Mouse (Mus musculus) intestine, embryonic 14.5 days (tissue): Measurements from ENCODE around the gene Espn. TPM values are rescaled to one million over a fixed set of nuclear protein-coding genes. Genes with fewer than 3 reads are reported as not detected.

Experiments used
- ATAC-seq: fragments of 200-750 bp; cut with Nextera tagmentation; replicated peaks from 2 replicates; pipeline ENCODE4 v1.8.0; 2017; ENCODE audit warnings: low read depth, moderate number of reproducible peaks, moderate TSS enrichment, moderate library complexity; ENCODE audit not compliant: low FRiP score, low TSS enrichment
- DNase-seq: peaks from one replicate; pipeline ENCODE4 v3.0.0-alpha.2; 2018; ENCODE audit warnings: low spot score
- H3K27ac ChIP-seq: fragments of 300-500 bp; sonication (generic); 2 replicates; pipeline ENCODE4 v1.5.1; 2014; ENCODE audit warnings: low read depth, mild to moderate bottlenecking, control low read depth
- H3K27me3 ChIP-seq: fragments of 300-500 bp; sonication (generic); replicated peaks from 2 replicates; pipeline ENCODE4 v1.6.1; 2014; ENCODE audit warnings: low read length, control low read depth; ENCODE audit not compliant: control insufficient read depth, insufficient read depth
- H3K36me3 ChIP-seq: fragments of 300-500 bp; sonication (generic); 2 replicates; pipeline ENCODE4 v1.6.1; 2014; ENCODE audit warnings: low read length, control low read depth; ENCODE audit not compliant: control insufficient read depth, insufficient read depth
- H3K4me1 ChIP-seq: fragments of 300-500 bp; sonication (generic); replicated peaks from 2 replicates; pipeline ENCODE4 v1.6.1; 2014; ENCODE audit warnings: low read length, control low read depth, mixed read lengths; ENCODE audit not compliant: control insufficient read depth, insufficient read depth
- H3K4me2 ChIP-seq: fragments of 300-500 bp; sonication (generic); 2 replicates; pipeline ENCODE4 v1.6.1; 2014; ENCODE audit warnings: low read length
- H3K4me3 ChIP-seq: fragments of 300-500 bp; sonication (generic); 2 replicates; pipeline ENCODE4 v1.5.1; 2014; ENCODE audit warnings: low read depth, low read length, control low read depth, mixed read lengths
- H3K9ac ChIP-seq: fragments of 300-500 bp; sonication (generic); 2 replicates; pipeline ENCODE4 v1.6.1; 2014; ENCODE audit warnings: mild to moderate bottlenecking, low read length
- H3K9me3 ChIP-seq: fragments of 300-500 bp; sonication (generic); 2 replicates; pipeline ENCODE4 v1.6.1; 2016; ENCODE audit warnings: low read length, control low read depth; ENCODE audit not compliant: control insufficient read depth
- WGBS: fragments of 180-500 bp; shearing (Covaris S2); extraction: QIAGEN DNeasy Blood & Tissue Kit; methylation state at CpG from one replicate; pipeline ENCODE4 v1.1.7; 2014; 5-methylcytosine and 5-hydroxymethylcytosine counted together
- polyA plus RNA-seq: library from polyadenylated mRNA; unstranded; fragments of >200 nt; fragmentation: Nextera tagmentation; extraction: Ambion mirVana; gene quantifications from 2 replicates; pipeline ENCODE4 v1.2.1, GENCODE M21; 2014

Espn gene
- polyA plus RNA-seq, 1 experiment from 2014 or later, result 24.2 TPM

DNA sequence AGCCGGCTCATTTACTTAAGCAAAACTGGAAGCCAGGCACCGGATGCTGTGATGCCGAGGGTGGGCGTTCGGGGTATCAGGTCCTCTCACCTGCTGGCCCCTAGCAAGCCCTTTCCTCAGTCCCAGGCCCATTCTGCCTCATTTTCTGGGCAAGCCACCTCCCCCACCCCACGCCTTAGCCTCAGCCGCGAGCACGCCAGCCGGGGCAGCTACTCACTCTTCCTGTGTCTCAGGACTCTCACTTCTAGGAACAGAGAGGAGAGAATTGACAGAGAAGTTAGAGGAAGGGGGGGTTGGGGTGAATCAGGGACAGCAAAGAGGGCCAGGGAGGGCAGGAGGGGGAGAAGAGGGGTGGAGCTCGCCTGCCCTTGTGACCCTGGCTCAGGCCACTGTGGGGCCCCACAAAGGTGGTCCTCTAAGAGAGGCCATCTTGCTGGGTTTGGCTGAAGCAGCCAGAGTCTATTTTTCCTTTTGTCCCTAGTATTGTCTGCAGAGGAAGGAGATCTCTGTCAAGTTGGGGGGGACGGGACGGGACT, 22.7 kb downstream of the Espn start:
- no peak overlapping the region for H3K4me2 ChIP-seq
- H3K27ac ChIP-seq, result no peak overlapping the region
- no peak for ATAC-seq

DNA sequence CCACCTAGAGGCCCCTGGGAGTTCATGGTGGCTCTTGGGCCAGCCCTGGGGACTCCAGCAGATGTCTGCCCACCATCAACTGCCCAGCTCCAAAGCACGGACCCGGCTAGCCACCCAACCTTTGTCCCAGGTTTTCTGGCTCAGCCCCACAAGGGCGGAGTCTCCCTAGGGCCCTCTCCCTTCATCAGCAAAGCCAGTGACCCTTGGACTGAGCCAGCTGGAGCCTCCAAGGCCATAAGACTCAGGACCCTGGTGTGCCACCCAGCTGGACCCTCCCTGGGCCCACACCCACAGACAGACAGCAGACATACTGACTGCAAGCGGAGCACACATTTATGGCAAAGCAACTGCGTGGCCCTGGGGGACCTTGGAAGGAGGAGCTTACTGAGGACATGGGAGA, 23.4 kb downstream of the Espn start:
- WGBS, result 48% methylated on average over 5 of the region's 5 CpGs

More for the DNA sequence above, 22.7 kb downstream of the Espn start:
- H3K9me3 ChIP-seq, result no peaks in the 10 kb centered on the region
- WGBS, result 31% methylated on average over 13 of the region's 13 CpGs
- H3K36me3 ChIP-seq, result no peaks in the 10 kb centered on the region
- DNase-seq, result no peak
- H3K4me1 ChIP-seq, result peaks cover 15% of the 10 kb centered on the region
- no peak overlapping the region for H3K4me3 ChIP-seq
- no peak overlapping the region for H3K9ac ChIP-seq
- H3K27me3 ChIP-seq, result peaks cover 98% of the 10 kb centered on the region

DNA sequence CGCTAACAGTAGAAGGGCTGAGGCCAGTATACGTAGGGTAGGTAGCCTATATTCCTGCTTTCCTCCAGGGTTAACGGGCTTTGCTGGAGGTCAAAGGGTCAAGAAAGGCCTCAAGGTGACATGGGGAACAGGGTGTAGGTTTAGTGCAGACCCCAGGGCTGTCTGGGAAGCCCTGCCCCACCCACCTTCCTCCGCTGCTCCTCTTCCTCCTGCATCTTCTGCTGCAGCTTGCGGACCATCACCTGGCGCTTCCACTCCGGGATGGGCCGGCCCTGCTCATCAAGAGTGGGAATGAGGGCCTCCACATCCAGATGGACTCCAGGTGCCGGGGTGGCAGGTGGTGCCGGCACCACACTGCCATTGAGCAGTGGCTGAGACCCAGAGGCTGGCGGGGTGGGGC, 24.3 kb downstream of the Espn start:
- DNase-seq, result no peak
- no peak overlapping the region for H3K4me2 ChIP-seq
- H3K9me3 ChIP-seq, result no peaks in the 10 kb centered on the region
- peaks cover 99% of the 10 kb centered on the region for H3K27me3 ChIP-seq
- no peaks in the 10 kb centered on the region for H3K36me3 ChIP-seq
- H3K27ac ChIP-seq, result no peak overlapping the region
- no peak overlapping the region for H3K4me3 ChIP-seq
- 87% methylated on average over 11 of the region's 11 CpGs for WGBS
- H3K4me1 ChIP-seq, result peaks cover 15% of the 10 kb centered on the region
- ATAC-seq, result no peak
- no peak overlapping the region for H3K9ac ChIP-seq

More for the DNA sequence above, 23.4 kb downstream of the Espn start:
- no peaks in the 10 kb centered on the region for H3K36me3 ChIP-seq
- H3K27me3 ChIP-seq, result peaks cover 99% of the 10 kb centered on the region
- DNase-seq (peak; percentile 53), ATAC-seq (no peak)
- H3K9me3 ChIP-seq, result no peaks in the 10 kb centered on the region
- no peak overlapping the region for H3K9ac ChIP-seq
- H3K27ac ChIP-seq, result no peak overlapping the region
- no peak overlapping the region for H3K4me2 ChIP-seq
- H3K4me3 ChIP-seq, result no peak overlapping the region
- H3K4me1 ChIP-seq, result peaks cover 15% of the 10 kb centered on the region

DNA sequence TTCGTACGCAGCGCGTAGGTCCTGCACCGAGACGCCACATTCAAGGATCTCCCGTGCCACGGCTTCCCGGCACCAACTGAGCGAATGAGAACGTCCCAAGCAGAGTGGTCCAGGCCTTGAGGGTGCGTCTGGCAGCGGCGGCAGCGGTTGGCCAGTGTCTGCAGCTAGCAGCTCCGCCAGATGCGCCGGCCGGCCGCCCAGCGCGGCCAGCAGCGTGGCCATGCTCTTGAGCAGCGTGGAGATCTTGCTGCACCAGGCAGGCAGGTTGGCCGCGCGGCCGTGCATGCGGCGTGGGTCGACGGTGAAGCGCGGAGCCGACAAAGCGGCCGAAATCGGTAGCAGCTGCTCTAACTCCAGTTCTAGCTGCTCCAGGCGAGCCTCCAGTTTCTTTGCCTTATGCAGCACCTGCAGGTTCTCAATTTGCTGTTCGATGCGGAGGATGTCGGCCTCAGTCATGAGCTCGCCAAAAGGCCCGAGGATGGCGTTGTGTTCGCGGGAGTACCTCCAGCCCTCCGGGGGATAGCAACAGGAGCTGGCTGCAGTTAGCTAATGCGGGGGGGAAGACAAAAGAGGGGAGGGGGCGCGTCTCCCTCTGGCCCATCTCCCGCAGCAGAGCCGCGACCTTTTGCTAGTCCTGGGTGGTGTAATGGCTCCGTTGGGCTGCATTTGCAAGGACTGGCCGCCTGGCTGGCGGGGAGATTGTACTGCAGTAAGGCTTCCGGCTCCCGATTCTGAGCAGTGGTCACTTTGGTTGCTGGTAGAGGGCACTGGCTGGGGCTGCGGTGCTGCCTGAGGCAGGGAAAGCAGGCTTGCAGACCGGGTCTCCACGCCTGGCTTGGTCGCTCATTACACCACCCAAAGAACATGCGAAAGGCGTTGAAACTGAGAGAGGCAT, 25.9 kb downstream of the Espn start:
- Histone ChIP-seq H3K9ac (no peak overlapping the region), H3K4me2 (peak overlapping the region; percentile 20), H3K4me1 (peaks cover 11% of the 10 kb centered on the region), H3K4me3 (peak overlapping the region; percentile 13; the same call in 1 of the 2 replicates), H3K27me3 (peaks cover 100% of the 10 kb centered on the region), H3K36me3 (no peaks in the 10 kb centered on the region), H3K9me3 (no peaks in the 10 kb centered on the region), H3K27ac (no peak overlapping the region)
- DNase-seq (peak; percentile 61), ATAC-seq (no peak)
- 20% methylated on average over 65 of the region's 65 CpGs for WGBS

DNA sequence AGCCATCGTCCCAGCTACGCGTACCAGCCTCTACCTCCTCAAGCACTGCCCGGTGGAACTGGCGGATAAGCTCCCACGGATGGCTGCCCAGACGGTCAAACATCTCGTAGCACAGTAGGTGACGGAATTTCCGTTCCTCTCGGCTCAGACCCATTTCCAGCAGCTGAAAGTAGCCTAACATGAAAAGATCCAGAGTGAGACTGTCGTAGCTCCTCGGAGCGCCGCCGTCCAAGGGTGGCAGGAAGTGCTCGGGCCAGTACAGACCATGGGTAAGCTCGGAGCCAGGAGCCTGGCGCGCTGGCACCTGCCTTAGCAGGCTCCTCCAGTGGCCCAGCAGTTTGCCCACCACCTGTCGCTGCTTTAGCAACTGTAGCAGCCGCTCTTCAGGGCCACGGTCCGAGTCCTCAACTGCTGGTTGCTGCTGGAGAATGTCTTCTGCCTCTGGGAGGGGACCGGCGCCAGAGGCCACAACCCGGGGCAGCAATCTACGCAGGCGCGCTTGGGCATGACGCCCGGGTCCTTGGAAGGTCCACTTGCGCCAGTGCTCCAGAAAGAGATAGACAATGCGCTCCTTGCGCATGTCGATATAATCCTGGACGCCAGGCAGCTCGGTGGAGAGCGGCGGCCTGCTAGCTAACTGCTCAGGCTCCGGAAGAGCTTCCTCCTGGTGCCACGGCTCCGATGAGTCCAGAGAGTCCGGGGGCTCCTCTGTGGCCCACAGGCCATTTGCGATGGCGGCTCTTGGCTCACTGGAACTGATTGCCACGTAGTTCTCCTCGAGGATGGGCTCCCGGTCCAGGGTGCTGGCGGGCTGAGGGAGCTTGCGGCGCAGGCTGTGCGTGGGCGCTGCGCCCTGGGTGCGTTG, 26.8 kb downstream of the Espn start:
- no peak overlapping the region for H3K9ac ChIP-seq

DNA sequence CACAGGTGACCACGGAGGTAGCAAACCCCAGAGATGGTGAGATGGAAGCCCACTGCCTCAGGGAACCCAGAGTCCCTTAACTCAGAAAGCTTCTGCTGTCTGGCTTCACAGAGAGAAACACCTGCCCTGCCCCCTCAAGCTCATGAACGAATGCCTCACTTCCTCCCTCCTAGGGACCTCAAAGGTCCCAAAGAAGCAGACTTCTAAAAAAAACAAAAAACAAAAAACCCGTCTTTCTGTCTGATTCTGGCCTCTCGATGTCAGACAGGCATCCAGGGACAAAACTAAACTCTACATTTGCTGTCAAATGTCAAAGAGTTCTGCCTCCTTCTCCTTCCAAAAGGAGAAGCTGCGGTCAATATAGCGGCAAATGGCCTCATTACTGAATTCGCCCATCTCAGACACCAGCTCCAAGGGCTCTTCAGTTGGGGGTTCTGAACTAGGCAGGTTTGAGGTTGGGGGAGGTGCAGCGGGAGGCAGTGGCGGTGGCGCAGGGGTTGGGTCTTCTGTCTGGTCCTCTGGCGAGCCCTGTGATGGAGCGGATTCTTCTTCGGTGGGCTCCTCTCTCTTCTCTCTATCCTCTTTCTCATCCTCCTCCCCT, 27.7 kb downstream of the Espn start:
- no peak overlapping the region for H3K9ac ChIP-seq
- no peak for ATAC-seq
- H3K36me3 ChIP-seq, result no peaks in the 10 kb centered on the region
- 32% methylated on average over 13 of the region's 13 CpGs for WGBS
- peaks cover 23% of the 10 kb centered on the region; the same call in 1 of the 2 replicates for H3K4me1 ChIP-seq
- H3K9me3 ChIP-seq, result no peaks in the 10 kb centered on the region
- no peak for DNase-seq
- peaks cover 100% of the 10 kb centered on the region for H3K27me3 ChIP-seq
- H3K4me2 ChIP-seq, result no peak overlapping the region
- no peak overlapping the region for H3K4me3 ChIP-seq
- H3K27ac ChIP-seq, result no peak overlapping the region

More for the DNA sequence above, 26.8 kb downstream of the Espn start:
- H3K9me3 ChIP-seq, result no peaks in the 10 kb centered on the region
- H3K4me2 ChIP-seq, result peak overlapping the region; percentile 3; the same call in 1 of the 2 replicates
- H3K27ac ChIP-seq, result no peak overlapping the region
- peaks cover 100% of the 10 kb centered on the region for H3K27me3 ChIP-seq
- peak overlapping the region; percentile 13; the same call in 1 of the 2 replicates for H3K4me3 ChIP-seq
- ATAC-seq (no peak), DNase-seq (no peak)
- no peaks in the 10 kb centered on the region for H3K36me3 ChIP-seq
- 23% methylated on average over 56 of the region's 56 CpGs for WGBS
- H3K4me1 ChIP-seq, result peaks cover 15% of the 10 kb centered on the region; the same call in 1 of the 2 replicates

DNA sequence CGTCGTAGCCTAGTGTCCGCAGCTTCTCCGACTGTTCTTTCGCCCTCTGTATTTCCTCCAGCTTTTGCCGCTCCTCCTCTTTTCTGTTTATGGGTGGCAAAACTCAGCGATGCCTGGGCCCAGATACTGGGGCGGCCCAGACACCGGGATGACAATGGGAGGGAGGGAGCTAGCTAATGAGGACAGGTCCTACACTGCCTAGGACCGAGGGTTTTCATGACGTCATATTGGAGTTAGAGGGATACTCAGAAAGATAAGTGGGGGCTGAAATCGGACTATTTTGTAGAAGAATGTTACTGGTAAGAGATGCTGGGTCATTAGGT, 31.0 kb downstream of the Espn start:
- H3K27ac ChIP-seq, result no peak overlapping the region
- peaks cover 96% of the 10 kb centered on the region for H3K27me3 ChIP-seq
- peak overlapping the region; percentile 23 for H3K4me2 ChIP-seq
- H3K4me1 ChIP-seq, result peaks cover 26% of the 10 kb centered on the region
- WGBS, result 3% methylated on average over 12 of the region's 12 CpGs
- H3K9ac ChIP-seq, result no peak overlapping the region
- H3K4me3 ChIP-seq, result peak overlapping the region; percentile 2; the same call in 1 of the 2 replicates
- no peaks in the 10 kb centered on the region for H3K36me3 ChIP-seq
- no peak for ATAC-seq
- DNase-seq, result no peak
- no peaks in the 10 kb centered on the region for H3K9me3 ChIP-seq
